Mouse (Mus musculus) lung, adult 2 months (tissue): ENCODE results near the gene C77080.

Experiments used
- CTCF ChIP-seq: fragments of 200-500 bp; IDR thresholded peaks from 2 replicates; pipeline ENCODE4 v1.5.1; 2011; ENCODE audit warnings: mild to moderate bottlenecking, low read length, control low read depth; ENCODE audit not compliant: insufficient read depth
- POLR2A ChIP-seq: fragments of 200-500 bp; IDR thresholded peaks from 2 replicates; pipeline ENCODE4 v1.6.1; 2011; ENCODE audit warnings: low read depth, mild to moderate bottlenecking, control low read depth, low read length, borderline replicate concordance; ENCODE audit errors: extremely low read depth

- no peak for TF ChIP-seq CTCF
- no peak for TF ChIP-seq POLR2A
These were observed 526 bp downstream of the C77080 start for GRCm38 (mm10) chr4:129260678-129261077.
